Mouse (Mus musculus) olfactory bulb, adult 2 months (tissue): Measurements from ENCODE around the gene Ring1.

Experiments used
- CTCF ChIP-seq: fragments of 200-500 bp; IDR thresholded peaks from 2 replicates; pipeline ENCODE4 v1.5.1; 2012; ENCODE audit warnings: low read depth, mild to moderate bottlenecking, low read length, moderate library complexity; ENCODE audit not compliant: insufficient read depth
- POLR2A ChIP-seq: fragments of 200-500 bp; IDR thresholded peaks from 2 replicates; pipeline ENCODE4 v1.6.1; 2012; ENCODE audit warnings: mild to moderate bottlenecking, low read depth, low read length, moderate library complexity; ENCODE audit not compliant: insufficient read depth

DNA sequence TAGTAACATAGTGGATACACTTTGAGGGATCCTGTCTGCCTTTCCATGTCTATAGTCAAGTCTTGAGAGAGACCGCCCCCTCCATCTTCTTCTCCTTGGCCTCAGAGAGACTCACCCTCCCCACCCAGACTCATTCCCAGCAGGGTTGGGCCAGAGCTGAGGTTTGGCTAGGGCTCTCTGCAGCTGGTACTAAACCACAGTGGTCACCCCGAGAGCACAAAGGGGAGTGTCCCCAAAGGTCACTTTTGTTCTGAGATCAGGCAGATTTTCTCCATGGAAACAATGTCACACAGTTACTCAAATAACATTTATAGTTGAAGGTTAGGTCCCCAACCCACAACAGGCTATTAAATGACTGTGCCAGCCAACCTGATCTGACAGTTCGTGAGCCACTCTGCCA, 44.4 kb upstream of the Ring1 start:
- TF ChIP-seq CTCF (no peak), POLR2A (no peak)
